ENCODE assay signal across 37 mouse cellular contexts in the genomic region with DNA sequence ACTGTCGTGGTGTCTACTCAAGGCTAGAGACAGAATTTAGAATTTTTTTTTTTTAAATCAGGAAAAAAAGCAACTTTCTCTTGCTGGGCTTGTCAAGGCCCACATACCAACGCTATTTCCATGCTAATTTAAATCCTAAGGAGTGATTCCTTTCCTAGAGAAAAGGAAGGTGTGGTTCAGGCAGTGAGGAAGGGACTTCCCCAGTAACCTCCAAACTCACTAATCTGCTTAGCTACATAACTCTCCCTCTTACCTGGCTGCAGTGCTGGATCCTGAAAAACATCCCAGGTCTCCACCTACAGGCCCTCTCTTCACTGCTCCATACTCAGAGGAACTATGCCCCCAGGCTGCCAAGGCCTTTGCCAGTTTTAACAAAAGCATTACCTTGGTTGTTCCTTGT. TPM values are rescaled to one million over a fixed set of nuclear protein-coding genes. Genes with fewer than 3 reads are reported as not detected.
"Had no signal": no experiment of that assay in that cellular context is flagged by ENCODE, and none has a peak within 500 bp of the region (broad histone marks: within the 10 kb centered on the region; RNA-seq: fewer than 3 reads in every experiment).

No protein-coding gene starts in this region.

- H3K9me3 ChIP-seq: limb, embryonic 10.5 days; limb, embryonic 12.5 days; limb, embryonic 13.5 days; limb, embryonic 15.5 days; liver, embryonic 12.5 days; liver, embryonic 13.5 days; liver, embryonic 15.5 days; lung, embryonic 15.5 days; megakaryocyte, embryonic 14.5 days; midbrain, embryonic 10.5 days; midbrain, embryonic 12.5 days; midbrain, embryonic 13.5 days; midbrain, embryonic 15.5 days; neural tube, embryonic 12.5 days had no signal

- H3K4me1 ChIP-seq: limb, embryonic 10.5 days; limb, embryonic 12.5 days; limb, embryonic 13.5 days; limb, embryonic 15.5 days; liver, embryonic 12.5 days; liver, embryonic 13.5 days; liver, embryonic 15.5 days; lung, embryonic 15.5 days; midbrain, embryonic 10.5 days; midbrain, embryonic 12.5 days; midbrain, embryonic 13.5 days; midbrain, embryonic 15.5 days; neural tube, embryonic 12.5 days had no signal

- ATAC-seq: liver, embryonic 12.5 days; liver, postnatal 0 days; lung, postnatal 0 days; midbrain, embryonic 13.5 days; midbrain, embryonic 15.5 days; midbrain, embryonic 16.5 days had no signal

- H3K4me2 ChIP-seq: limb, embryonic 12.5 days; limb, embryonic 13.5 days; limb, embryonic 15.5 days; liver, embryonic 11.5 days; liver, embryonic 12.5 days; liver, embryonic 13.5 days; liver, embryonic 15.5 days; lung, embryonic 14.5 days; lung, embryonic 15.5 days; midbrain, embryonic 11.5 days; midbrain, embryonic 12.5 days; midbrain, embryonic 13.5 days; midbrain, embryonic 15.5 days; neural tube, embryonic 12.5 days had no signal

- H3K9ac ChIP-seq: limb, embryonic 12.5 days; limb, embryonic 13.5 days; limb, embryonic 15.5 days; liver, embryonic 12.5 days; liver, embryonic 13.5 days; liver, embryonic 14.5 days; liver, embryonic 15.5 days; liver, postnatal 0 days; lung, embryonic 14.5 days; lung, embryonic 15.5 days; midbrain, embryonic 12.5 days; midbrain, embryonic 13.5 days; midbrain, embryonic 15.5 days; neural tube, embryonic 12.5 days had no signal

- H3K4me3 ChIP-seq: limb, embryonic 10.5 days; limb, embryonic 12.5 days; limb, embryonic 13.5 days; limb, embryonic 15.5 days; liver, embryonic 12.5 days; liver, embryonic 13.5 days; liver, embryonic 15.5 days; lung, embryonic 15.5 days; megakaryocyte, embryonic 14.5 days; midbrain, embryonic 10.5 days; midbrain, embryonic 12.5 days; midbrain, embryonic 13.5 days; midbrain, embryonic 15.5 days; myocyte; neural tube, embryonic 12.5 days had no signal

- H3K27ac ChIP-seq: limb, embryonic 10.5 days; limb, embryonic 12.5 days; limb, embryonic 13.5 days; limb, embryonic 15.5 days; liver, embryonic 12.5 days; liver, embryonic 13.5 days; liver, embryonic 14.5 days; liver, embryonic 15.5 days; lung, embryonic 15.5 days; macrophage; midbrain, embryonic 10.5 days; midbrain, embryonic 12.5 days; midbrain, embryonic 13.5 days; midbrain, embryonic 15.5 days; neural tube, embryonic 12.5 days had no signal

- DNase-seq: left cerebral cortex, postnatal 4 days; liver; liver, embryonic 13.5 days; liver, postnatal 0 days; lung, adult 18-20 months; lung, adult 2 months; lung, embryonic 14.5 days; lung, postnatal 10 days; lung, postnatal 14 days; lung, postnatal 36 days; lung, postnatal 4 days; midbrain, embryonic 14.5 days had no signal

- H3K27me3 ChIP-seq: limb, embryonic 12.5 days; limb, embryonic 13.5 days; limb, embryonic 15.5 days; liver, embryonic 12.5 days; liver, embryonic 13.5 days; liver, embryonic 15.5 days; lung, embryonic 15.5 days; megakaryocyte, embryonic 14.5 days; midbrain, embryonic 12.5 days; midbrain, embryonic 13.5 days; midbrain, embryonic 15.5 days; neural tube, embryonic 12.5 days had no signal

- H3K36me3 ChIP-seq: limb, embryonic 10.5 days; limb, embryonic 12.5 days; limb, embryonic 13.5 days; limb, embryonic 15.5 days; liver, embryonic 12.5 days; liver, embryonic 13.5 days; liver, embryonic 15.5 days; lung, embryonic 15.5 days; midbrain, embryonic 10.5 days; midbrain, embryonic 12.5 days; midbrain, embryonic 13.5 days; midbrain, embryonic 15.5 days; neural tube, embryonic 12.5 days had no signal

RNA-seq across cellular contexts. Expression of a gene that starts 59.4 kb away (rescaled TPM):
- polyA plus RNA-seq: limb, embryonic 10.5 days; limb, embryonic 11.5 days; limb, embryonic 12.5 days; limb, embryonic 13.5 days; limb, embryonic 15.5 days; liver, embryonic 11.5 days; liver, embryonic 12.5 days; liver, embryonic 13.5 days; liver, embryonic 15.5 days; liver, embryonic 16.5 days; liver, postnatal 0 days; lung, embryonic 14.5 days; lung, embryonic 15.5 days; lung, embryonic 16.5 days; lung, postnatal 0 days; midbrain, embryonic 10.5 days; midbrain, embryonic 11.5 days; midbrain, embryonic 12.5 days; midbrain, embryonic 13.5 days; midbrain, embryonic 14.5 days; midbrain, embryonic 15.5 days; midbrain, embryonic 16.5 days; midbrain, postnatal 0 days; neural tube, embryonic 11.5 days; neural tube, embryonic 12.5 days had no signal
